Mouse (Mus musculus): ENCODE results near the gene Acvr1.

Acvr1 gene

DNA sequence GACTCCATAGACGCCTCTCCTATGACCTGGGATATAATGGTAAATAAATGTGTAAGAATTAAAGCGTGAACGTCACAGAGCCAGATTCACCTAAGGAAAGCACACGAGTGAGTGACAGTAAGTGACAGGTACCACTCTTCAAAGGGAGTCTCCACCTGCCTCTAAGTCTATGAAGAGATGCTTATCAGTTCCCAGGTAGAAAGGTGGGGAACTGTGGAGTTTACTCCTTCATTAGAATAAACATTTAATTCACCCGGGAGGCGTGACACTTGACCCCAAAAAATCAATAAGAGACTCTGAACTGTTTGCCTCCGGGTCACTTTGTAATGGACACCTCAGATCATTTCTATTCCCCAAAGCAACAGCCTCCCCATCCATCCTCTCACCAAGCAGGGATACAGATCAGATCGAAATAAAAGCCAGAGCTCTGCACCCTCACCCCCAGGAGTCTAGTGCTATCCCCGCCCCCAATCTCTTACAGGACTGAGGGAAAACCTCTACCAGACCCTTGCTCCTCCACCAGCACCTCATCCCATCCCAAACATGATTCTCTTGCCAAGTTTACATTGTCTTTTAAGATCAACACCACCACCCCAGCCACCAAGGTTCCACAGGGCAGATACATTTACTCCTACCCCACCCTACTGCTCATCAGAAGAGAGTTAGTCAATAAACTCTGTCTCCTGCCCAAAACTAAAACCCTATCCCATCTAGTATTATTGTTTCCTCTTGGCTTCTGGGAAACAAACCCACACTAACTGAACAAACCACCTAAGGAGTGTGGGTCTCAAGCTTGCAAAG is 9.7 kb downstream of the Acvr1 start:
- in situ Hi-C loops (cut with MboI, MseI) = no loop called here

GRCm38 (mm10) chr2:58552296-58552695 is 14.7 kb downstream of the Acvr1 start:
- in situ Hi-C loops (cut with MboI, MseI) = no loop called here

DNA sequence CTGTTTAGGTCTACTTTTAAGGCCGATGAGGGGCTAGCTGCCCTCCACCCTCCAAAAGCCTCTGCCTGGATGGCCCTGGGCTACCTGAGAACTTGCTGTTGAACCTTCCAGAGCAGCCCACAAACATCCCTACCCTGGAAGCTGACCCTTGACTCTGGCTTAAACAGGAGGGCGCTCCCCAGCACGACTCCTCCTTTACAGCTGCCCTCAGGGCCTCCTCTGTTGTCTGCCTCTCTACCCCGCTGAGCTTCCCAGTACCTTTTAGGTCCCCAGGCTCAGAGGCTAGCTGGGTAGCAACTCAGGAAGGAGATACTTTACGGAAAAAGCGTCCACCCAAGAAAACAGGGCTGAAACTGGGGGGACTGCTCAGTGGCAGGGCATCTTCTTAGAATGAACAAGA is 15.1 kb downstream of the Acvr1 start:
- in situ Hi-C loops (cut with MboI, MseI) = no loop called here

- in situ Hi-C loops (cut with MboI, MseI) = no loop called here
These were observed 16.5 kb downstream of the Acvr1 start for GRCm38 (mm10) chr2:58550488-58550887.

DNA sequence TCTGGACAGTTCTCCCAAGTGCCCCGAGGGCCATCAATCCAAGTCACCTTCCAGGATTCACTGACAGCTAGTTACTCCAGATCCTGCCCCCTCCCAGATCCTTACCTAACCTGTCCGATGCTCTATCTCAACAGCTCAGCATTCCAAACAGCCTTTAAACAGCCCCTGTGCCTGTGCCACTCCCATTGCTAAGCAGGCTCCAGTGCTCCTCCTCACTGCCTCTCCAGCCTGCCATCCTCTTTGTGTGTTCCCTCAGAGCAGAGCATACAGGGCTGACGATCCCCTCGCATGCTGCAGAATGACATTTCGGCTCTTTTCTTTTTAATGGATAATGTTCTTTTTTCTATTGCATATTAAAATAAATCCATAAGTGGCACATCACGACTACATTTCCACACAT is 17.0 kb downstream of the Acvr1 start:
- in situ Hi-C loops (cut with MboI, MseI) = no loop called here

GRCm38 (mm10) chr2:58548943-58549342 is 18.0 kb downstream of the Acvr1 start:
- in situ Hi-C loops (cut with MboI, MseI) = no loop called here

DNA sequence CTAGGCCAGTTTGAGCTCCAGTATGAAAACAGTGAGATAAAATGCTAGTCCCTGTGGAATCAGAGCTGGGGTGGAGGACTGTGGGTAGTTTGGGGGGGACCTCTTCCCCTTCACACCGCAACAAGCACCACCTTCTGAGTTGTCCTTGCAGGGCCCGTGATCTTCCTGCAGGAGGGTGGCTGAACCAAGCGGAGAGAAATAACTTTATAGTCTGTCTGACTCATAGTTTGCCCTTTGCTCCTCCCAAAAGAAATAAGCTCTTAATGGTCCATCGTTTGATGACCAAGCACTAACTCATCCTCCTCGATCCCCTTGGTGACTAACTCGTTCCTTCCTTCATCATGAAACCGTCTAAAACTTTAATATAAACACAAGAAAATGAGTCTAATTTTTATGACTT is 20.7 kb downstream of the Acvr1 start:
- in situ Hi-C loops (cut with MboI, MseI) = no loop called here

DNA sequence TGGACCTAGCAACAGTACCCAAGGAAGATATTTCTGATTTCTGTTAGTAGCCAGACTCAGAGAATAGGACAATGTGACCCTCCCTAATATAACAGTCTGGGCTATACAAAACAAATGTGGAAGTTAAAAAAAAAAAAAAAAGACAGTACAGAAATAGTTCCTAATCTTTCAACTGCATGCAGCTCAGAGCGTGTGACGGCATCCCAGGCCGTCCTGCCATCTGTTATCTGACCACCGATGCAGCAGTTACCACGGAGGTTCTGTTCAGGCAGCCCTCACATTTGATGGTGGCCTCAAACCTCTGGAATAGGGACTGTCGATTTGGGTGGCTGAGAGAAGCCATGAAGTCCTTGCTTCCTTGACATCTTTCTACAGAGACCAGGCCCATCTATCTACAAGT is 22.6 kb downstream of the Acvr1 start:
- in situ Hi-C loops (cut with MboI, MseI) = no loop called here

DNA sequence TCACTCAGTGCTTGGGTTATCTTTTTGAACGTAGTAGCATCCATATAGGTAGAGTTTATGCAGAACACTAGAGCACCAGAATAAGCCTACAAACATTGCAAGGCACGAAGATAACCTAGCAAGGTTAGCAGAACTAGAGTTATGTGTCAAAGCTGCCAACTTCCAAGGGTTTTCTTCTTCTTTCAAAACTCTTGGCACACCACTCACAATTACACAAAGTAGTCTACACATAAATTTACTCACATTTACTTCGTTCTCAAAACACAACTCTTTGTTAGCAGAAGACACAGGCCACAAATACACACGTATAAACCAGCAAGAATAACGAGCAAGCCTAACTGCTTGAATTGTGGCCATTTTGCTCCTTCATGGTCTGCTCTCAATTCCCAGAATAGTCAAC is 23.7 kb downstream of the Acvr1 start:
- in situ Hi-C loops (cut with MboI, MseI) = no loop called here

DNA sequence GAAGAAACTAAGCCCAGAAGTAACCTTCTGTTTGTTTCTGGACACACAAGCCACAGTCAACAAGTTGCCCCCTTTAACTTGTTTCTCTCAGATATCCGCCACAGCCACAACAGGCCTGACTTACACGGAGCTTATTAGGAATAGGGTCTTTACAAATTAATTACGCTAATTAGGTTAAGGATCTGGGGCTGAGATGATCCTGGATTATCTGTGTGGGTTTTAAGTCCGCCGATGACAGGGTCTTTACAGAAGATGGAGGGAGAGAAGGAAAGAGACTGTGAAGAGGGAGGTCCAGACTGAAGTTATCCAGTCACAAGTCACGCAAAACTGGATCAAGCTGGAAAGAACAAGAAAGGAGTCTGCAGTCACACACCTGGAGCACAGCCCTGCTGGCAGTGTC is 28.8 kb downstream of the Acvr1 start:
- in situ Hi-C loops (cut with MboI, MseI) = no loop called here

DNA sequence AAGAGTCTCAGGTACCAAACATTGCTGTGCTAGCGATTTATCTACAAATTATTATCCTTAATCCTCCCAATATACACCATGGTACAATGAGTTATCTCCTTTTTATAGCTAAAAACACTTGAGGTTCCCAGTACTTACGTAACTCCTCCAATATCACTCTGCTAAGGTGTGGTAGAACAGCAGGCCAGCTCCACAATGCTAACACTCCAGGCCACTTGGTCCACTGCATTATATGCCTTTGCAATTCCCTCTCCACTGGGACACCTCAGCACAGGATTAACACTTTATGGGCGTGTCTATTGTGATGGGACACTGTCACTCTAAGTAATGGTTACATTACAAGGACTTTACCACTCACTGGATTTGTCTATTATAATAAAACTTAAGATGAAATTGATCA is 30.2 kb downstream of the Acvr1 start:
- in situ Hi-C loops (cut with MboI, MseI) = no loop called here

DNA sequence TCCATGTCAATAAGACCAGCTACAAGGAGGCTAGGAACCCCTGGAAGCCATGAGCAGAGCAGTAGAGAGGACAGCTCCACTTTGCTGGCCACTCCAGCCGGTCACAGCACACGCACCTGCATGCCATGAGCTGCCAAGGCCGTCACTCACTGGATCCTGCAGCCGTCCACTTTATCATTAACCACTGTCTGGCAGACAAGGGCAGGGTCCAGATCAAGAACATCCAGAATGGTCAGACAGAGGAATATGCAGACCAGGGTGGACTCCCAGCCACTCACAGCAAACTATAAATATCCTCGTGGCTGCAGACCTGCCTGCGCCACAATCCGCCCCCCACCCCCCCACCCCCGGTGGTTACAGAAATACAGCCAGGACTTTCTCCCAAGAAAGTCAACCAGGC is 31.7 kb downstream of the Acvr1 start:
- in situ Hi-C loops (cut with MboI, MseI) = no loop called here

DNA sequence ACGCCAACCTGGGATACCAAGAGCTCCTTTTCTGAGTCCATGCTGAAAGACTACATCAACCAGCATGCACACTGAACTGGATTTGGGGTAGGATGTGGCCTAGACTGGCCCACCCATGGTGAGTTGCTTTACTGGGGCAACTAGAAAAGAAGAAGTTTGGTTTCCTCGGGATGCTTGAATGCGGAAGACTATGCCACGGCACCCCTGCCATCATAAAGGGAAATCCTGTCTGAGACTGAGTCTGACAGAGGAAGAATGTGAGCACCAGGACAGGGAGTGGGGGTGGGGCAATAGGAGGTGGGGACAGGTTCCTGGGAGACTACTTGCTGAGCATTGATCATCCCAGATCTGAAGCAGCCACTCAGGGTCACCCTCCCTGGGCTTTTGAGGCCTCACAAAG is 32.6 kb downstream of the Acvr1 start:
- in situ Hi-C loops (cut with MboI, MseI) = no loop called here

DNA sequence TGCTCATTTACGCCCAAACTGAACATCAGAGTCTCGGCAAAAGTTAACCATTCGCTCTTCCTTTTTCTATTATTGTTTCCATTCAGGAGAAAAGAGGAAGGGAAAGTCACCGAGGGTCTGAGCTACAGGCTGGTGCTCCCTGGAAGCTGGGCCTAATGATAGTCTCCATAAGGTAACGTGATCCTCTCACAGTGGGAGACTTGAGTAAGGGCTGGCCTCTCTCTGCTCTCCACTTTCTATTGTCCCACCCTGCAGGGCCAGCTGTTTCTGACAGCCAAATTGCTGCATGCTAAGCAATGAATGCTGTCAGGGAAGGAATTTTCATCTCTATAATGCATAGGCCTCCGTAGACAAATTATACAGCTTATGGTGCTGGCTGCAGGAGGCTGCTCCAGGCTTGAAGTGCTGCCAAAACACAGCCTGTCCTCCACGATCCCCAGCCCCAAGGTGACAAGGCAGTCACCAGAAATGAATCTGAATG is 33.4 kb downstream of the Acvr1 start:
- in situ Hi-C loops (cut with MboI, MseI) = no loop called here

GRCm38 (mm10) chr2:58532260-58532850 is 34.6 kb downstream of the Acvr1 start:
- in situ Hi-C loops (cut with MboI, MseI) = no loop called here

- in situ Hi-C loops (cut with MboI, MseI) = no loop called here
These were observed 36.4 kb downstream of the Acvr1 start for GRCm38 (mm10) chr2:58530521-58530920.

DNA sequence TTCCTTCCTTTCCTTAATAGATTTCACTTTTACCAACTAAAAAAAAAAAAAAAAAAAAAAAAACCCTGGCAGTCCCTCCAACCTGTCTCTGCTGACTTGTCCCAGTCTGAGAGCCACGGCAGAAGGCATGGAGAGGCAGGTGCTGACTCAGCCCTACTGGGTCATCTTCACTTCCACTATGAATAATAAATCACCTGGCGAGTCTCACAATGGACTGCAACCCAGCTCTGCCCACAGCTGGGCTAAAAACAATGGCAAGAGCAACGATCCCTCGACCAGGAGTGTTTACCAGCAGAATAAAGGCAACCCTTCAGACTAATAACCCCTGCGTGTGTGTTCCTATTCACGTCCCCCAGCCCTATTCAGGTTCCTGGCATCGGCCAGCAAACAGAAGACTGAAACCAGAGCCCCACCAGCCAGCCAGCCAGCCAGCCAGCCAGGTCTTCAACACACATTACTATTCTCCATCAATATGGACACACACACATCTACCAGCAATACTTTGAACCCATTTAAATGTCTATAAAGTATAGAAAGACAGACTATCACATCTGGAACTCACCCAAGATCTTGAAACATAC is 37.0 kb downstream of the Acvr1 start:
- in situ Hi-C loops (cut with MboI, MseI) = no loop called here

GRCm38 (mm10) chr2:58529384-58529783 is 37.6 kb downstream of the Acvr1 start:
- in situ Hi-C loops (cut with MboI, MseI) = no loop called here

DNA sequence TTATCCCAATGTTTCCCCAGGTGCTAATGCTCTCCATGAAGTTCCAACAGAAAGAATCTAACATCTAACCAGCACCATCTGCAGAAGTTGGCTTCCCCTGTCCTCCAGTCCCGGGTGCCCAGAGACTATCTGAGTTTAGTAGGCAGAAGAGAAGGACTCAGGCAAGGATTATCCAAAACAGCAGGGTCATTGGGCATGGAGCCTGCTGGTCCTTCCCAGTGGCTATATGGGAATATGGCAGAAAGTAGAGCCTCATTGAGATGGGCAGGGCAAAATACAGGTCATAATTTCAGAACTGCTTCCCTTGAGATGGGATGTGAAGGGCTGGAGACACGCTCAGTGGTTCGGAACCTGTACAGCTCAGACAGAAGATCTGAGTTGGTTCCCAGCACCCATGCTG is 39.2 kb downstream of the Acvr1 start:
- in situ Hi-C loops (cut with MboI, MseI) = no loop called here

GRCm38 (mm10) chr2:58524356-58524755 is 42.6 kb downstream of the Acvr1 start:
- in situ Hi-C loops (cut with MboI, MseI) = no loop called here

- in situ Hi-C loops (cut with MboI, MseI) = no loop called here
These were observed 43.1 kb downstream of the Acvr1 start for GRCm38 (mm10) chr2:58523894-58524293.

GRCm38 (mm10) chr2:58523097-58523496 is 43.9 kb downstream of the Acvr1 start:
- in situ Hi-C loops (cut with MboI, MseI) = no loop called here

- in situ Hi-C loops (cut with MboI, MseI) = no loop called here
These were observed 45.3 kb downstream of the Acvr1 start for GRCm38 (mm10) chr2:58521621-58522020.
